Mouse (Mus musculus): ENCODE results near the gene Nrros. TPM values are rescaled to one million over a fixed set of nuclear protein-coding genes. Genes with fewer than 3 reads are reported as not detected.

Nrros gene
- 148 and 157 TPM in 2 replicates for polyA plus RNA-seq (2012; rRNA removed)

DNA sequence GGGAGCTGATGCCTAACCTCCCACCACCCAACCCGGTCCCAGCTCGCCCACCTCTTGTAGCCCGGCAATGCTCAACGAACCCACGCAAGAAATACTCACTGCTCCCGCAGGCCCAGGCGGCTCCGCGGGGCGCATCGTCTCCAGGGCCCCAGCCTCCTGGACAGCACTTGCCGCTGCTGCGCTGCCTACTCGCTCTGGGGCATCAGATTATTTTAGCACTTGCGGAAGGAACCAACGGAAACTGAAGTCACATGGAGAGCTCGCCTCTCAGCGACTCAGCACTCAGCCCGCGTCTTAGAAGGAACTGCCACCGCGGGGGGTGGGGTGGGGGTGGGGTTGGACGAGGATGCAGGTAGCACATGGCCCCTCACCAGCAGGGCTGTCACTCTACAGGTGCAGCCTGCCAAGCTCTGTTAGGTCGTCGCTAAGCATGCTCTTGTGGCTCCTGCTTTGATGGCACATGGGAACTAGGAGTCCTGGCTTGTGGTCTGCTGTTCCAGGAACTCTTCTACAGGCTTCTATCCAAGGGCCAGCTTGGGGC, at the start of gene Nrros:
Gene Nrros (minus strand): TSS at position 314 of the 541 bp plus-strand sequence.
- 1% methylated on average over 25 of the region's 25 CpGs for WGBS
- TF ChIP-seq POLR2A (IDR thresholded peaks at IDR 0.05; ENCODE audit: control insufficient read depth, extremely low read depth, insufficient read depth, low read length, poor library complexity) (peak; percentile 95), CTCF (IDR thresholded peaks at IDR 0.05; ENCODE audit: borderline replicate concordance, control insufficient read depth, extremely low read depth, insufficient read depth, low read length, poor library complexity) (no peak)

DNA sequence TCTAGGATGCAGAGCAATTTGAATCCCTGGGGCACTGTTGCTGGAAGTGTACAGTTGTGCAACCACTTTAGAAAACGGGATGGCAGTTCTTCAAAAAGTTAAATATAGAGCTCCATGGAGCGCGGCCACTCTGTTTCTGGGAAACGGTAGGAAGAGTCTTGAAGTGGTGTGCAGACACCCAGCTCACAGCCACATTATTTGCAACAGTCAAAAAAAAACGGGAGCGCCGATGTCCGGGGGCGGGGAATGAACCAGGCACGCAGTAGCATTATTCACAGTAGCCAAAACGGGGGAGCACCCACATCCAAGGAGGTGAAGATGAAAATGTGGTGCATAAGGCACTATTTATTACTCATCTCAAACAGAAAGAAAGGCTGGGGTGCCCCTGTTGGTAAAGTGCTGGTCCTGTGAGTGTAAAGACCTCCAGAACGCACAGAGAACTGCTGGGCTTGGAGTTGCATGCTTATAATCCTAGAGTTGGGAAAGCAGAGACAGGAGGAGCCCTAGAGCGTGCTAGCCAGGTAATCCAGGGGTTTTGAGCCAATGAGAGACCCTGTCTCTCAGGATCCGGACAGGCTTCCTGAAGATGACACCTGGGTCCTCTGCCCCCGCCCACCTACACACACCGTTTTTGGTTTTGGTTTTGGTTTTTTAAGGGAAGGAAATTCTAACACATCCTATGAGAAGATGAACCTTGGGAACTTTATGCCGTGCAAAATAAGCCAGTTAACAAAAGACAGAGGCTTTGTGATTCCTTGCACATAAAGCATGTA, 49.6 kb upstream of the Nrros start:
- no peak for DNase-seq
- Histone ChIP-seq H3K36me3 (ENCODE audit: control insufficient read depth, insufficient read depth, low read length) (no peaks in the 10 kb centered on the region), H3K27me3 (ENCODE audit: control insufficient read depth, insufficient read depth, low read length) (no peaks in the 10 kb centered on the region), H3K4me1 (replicated peaks; ENCODE audit: control insufficient read depth, insufficient read depth, low read length) (0 out of 2 replicates have a peak, but pooled peaks cover 3% of the 10 kb centered on the region), H3K27ac (ENCODE audit: control insufficient read depth, insufficient read depth, low read length) (no peak overlapping the region), H3K4me3 (ENCODE audit: control insufficient read depth, insufficient read depth, low read length) (no peak overlapping the region)
- TF ChIP-seq CTCF (IDR thresholded peaks at IDR 0.05; ENCODE audit: borderline replicate concordance, control insufficient read depth, extremely low read depth, insufficient read depth, low read length, poor library complexity) (no peak), POLR2A (IDR thresholded peaks at IDR 0.05; ENCODE audit: control insufficient read depth, extremely low read depth, insufficient read depth, low read length, poor library complexity) (no peak)
- WGBS, result 68% methylated on average over 17 of the region's 17 CpGs

More for the DNA sequence above, at the start of gene Nrros:
- H3K36me3 ChIP-seq (ENCODE audit: control insufficient read depth, insufficient read depth, low read length), result no peaks in the 10 kb centered on the region; the same call in 1 of the 2 replicates
- DNase-seq, result peak; percentile 81
- peak within 1 kb of the TSS; percentile 76 for H3K4me3 ChIP-seq (ENCODE audit: control insufficient read depth, insufficient read depth, low read length)
- H3K27me3 ChIP-seq (ENCODE audit: control insufficient read depth, insufficient read depth, low read length), result no peaks in the 10 kb centered on the region
- peaks cover 25% of the 10 kb centered on the region for H3K4me1 ChIP-seq (replicated peaks; ENCODE audit: control insufficient read depth, insufficient read depth, low read length)
- H3K27ac ChIP-seq (ENCODE audit: control insufficient read depth, insufficient read depth, low read length), result peak within 1 kb of the TSS; percentile 77

DNA sequence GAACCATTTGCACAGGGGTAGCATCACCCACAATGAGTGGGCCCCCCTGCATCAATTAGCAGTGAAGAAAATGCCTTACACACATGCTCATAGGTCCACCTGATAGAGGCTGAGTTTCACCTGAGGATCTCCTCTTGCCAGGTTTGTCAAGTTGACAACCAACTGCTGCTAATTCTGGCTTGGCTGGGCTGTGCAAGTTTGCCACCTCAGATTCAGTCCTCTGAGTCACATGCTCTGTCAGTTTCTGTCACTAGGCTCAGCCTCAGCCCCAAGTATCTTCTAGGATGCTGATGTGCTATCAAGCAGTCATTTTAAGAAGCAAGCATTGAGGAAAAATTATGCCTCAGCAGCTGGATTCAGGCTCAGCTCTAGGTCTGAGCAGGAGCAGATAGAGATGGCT, 48.8 kb upstream of the Nrros start:
- Histone ChIP-seq H3K4me1 (replicated peaks; ENCODE audit: control insufficient read depth, insufficient read depth, low read length) (0 out of 2 replicates have a peak, but pooled peaks cover 3% of the 10 kb centered on the region), H3K36me3 (ENCODE audit: control insufficient read depth, insufficient read depth, low read length) (no peaks in the 10 kb centered on the region), H3K27me3 (ENCODE audit: control insufficient read depth, insufficient read depth, low read length) (no peaks in the 10 kb centered on the region), H3K4me3 (ENCODE audit: control insufficient read depth, insufficient read depth, low read length) (no peak overlapping the region), H3K27ac (ENCODE audit: control insufficient read depth, insufficient read depth, low read length) (no peak overlapping the region)
- DNase-seq, result no peak
- no peak for TF ChIP-seq POLR2A (IDR thresholded peaks at IDR 0.05; ENCODE audit: control insufficient read depth, extremely low read depth, insufficient read depth, low read length, poor library complexity)
- no peak for TF ChIP-seq CTCF (IDR thresholded peaks at IDR 0.05; ENCODE audit: borderline replicate concordance, control insufficient read depth, extremely low read depth, insufficient read depth, low read length, poor library complexity)

DNA sequence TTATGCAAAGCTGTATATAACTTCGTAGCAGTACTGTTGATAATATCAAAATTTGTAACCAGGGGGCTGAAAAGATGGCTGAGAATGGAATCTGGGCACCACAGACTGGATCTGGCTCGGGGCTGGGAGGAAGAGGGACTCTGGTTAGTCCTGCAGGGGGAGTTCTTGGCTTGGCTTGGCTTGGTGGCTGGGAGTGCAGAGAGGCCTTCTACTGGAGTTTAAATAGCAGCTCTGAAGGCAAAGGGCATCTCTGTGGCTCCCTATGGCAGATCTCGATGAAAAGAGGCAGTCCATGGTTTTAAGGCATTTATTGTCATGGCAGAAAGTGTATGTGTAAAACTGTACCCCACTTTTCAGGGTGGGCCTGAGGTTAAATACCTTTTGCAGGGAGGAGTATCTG, 39.5 kb upstream of the Nrros start:
- no peak for DNase-seq
- no peak for TF ChIP-seq POLR2A (IDR thresholded peaks at IDR 0.05; ENCODE audit: control insufficient read depth, extremely low read depth, insufficient read depth, low read length, poor library complexity)
- TF ChIP-seq CTCF (IDR thresholded peaks at IDR 0.05; ENCODE audit: borderline replicate concordance, control insufficient read depth, extremely low read depth, insufficient read depth, low read length, poor library complexity), result no peak
- no peaks in the 10 kb centered on the region for H3K27me3 ChIP-seq (ENCODE audit: control insufficient read depth, insufficient read depth, low read length)

DNA sequence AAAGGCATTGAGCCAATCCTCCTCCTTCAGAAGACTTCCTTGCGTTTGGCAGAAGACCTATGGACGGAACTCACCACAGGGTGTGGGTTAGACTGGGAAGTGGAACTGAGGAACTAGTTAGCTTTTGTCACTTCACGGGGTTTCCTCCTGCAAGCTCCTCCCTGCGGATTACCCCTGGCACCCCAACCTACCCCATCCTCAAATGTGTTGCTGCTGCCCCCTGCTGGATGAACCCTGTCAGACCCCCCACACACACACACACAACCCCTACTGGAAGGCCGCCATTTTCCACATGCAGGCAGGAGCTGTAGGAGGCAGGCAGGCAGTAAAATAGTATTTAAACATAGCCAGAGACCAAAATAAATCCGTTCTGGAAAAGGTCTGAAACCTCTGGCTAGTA, 37.3 kb upstream of the Nrros start:
- Histone ChIP-seq H3K27ac (ENCODE audit: control insufficient read depth, insufficient read depth, low read length) (no peak overlapping the region), H3K36me3 (ENCODE audit: control insufficient read depth, insufficient read depth, low read length) (no peaks in the 10 kb centered on the region), H3K27me3 (ENCODE audit: control insufficient read depth, insufficient read depth, low read length) (no peaks in the 10 kb centered on the region), H3K4me1 (replicated peaks; ENCODE audit: control insufficient read depth, insufficient read depth, low read length) (peaks cover 6% of the 10 kb centered on the region; the same call in 1 of the 2 replicates), H3K4me3 (ENCODE audit: control insufficient read depth, insufficient read depth, low read length) (no peak overlapping the region)
- TF ChIP-seq POLR2A (IDR thresholded peaks at IDR 0.05; ENCODE audit: control insufficient read depth, extremely low read depth, insufficient read depth, low read length, poor library complexity), result no peak
- TF ChIP-seq CTCF (IDR thresholded peaks at IDR 0.05; ENCODE audit: borderline replicate concordance, control insufficient read depth, extremely low read depth, insufficient read depth, low read length, poor library complexity), result peak; percentile 95
- 22% methylated on average over 6 of the region's 6 CpGs for WGBS
- DNase-seq, result peak; percentile 94

More for the DNA sequence above, 39.5 kb upstream of the Nrros start:
- WGBS, result 70% methylated on average over 3 of the region's 3 CpGs
- H3K36me3 ChIP-seq (ENCODE audit: control insufficient read depth, insufficient read depth, low read length), result no peaks in the 10 kb centered on the region
- H3K4me3 ChIP-seq (ENCODE audit: control insufficient read depth, insufficient read depth, low read length), result no peak overlapping the region
- peaks cover 6% of the 10 kb centered on the region; the same call in 1 of the 2 replicates for H3K4me1 ChIP-seq (replicated peaks; ENCODE audit: control insufficient read depth, insufficient read depth, low read length)
- H3K27ac ChIP-seq (ENCODE audit: control insufficient read depth, insufficient read depth, low read length), result no peak overlapping the region

DNA sequence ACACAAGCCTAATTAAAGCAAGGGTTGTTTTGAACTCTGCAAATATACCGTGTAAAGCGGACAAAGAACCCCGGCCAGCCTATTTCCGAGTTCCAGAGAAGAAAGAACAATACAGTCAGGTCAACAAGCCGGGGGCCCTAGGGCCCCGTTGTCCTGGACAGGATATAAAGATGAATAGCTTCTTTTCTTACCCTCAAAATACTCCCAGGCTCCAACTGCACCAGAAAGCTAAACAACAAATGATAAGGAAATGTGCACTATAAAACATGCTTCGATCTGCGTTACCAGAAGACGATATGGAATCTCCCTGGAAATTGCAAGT, 35.6 kb upstream of the Nrros start:
- no peaks in the 10 kb centered on the region for H3K36me3 ChIP-seq (ENCODE audit: control insufficient read depth, insufficient read depth, low read length)
- TF ChIP-seq CTCF (IDR thresholded peaks at IDR 0.05; ENCODE audit: borderline replicate concordance, control insufficient read depth, extremely low read depth, insufficient read depth, low read length, poor library complexity) (no peak), POLR2A (IDR thresholded peaks at IDR 0.05; ENCODE audit: control insufficient read depth, extremely low read depth, insufficient read depth, low read length, poor library complexity) (no peak)
- H3K27me3 ChIP-seq (ENCODE audit: control insufficient read depth, insufficient read depth, low read length), result no peaks in the 10 kb centered on the region
- peak overlapping the region; percentile 57 for H3K4me3 ChIP-seq (ENCODE audit: control insufficient read depth, insufficient read depth, low read length)
- 82% methylated on average over 9 of the region's 9 CpGs for WGBS
- peak overlapping the region; percentile 95; the same call in 1 of the 2 replicates for H3K27ac ChIP-seq (ENCODE audit: control insufficient read depth, insufficient read depth, low read length)
- no peak for DNase-seq
- peaks cover 6% of the 10 kb centered on the region; the same call in 1 of the 2 replicates for H3K4me1 ChIP-seq (replicated peaks; ENCODE audit: control insufficient read depth, insufficient read depth, low read length)

All from thymus, adult 2 months (tissue).